Comparison of ENCODE assay signal across 19 mouse cellular contexts in the genomic region with DNA sequence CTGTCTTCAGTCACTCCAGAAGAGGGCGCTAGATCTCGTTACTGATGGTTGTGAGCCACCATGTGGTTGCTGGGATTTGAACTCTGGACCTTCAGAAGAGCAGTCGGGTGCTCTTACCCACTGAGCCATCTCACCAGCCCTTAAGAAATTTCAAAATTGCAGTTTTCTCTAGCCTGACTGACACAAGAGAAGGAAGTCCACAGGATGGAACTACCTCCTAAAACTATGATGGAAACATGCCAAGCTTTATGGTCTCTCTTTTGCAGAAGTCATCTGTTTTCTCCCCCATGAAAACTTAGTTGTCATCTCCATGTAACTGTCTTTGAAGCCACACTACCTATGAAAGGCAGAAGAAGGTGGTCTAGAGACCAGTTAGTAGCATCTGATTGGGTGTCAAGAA.
DNase-seq lines count a peak whose midpoint lies in the region; ATAC-seq and TF ChIP-seq lines count a peak whose summit lies in the region.
"Had no signal": no experiment of that assay in that cellular context is flagged by ENCODE, and none has a peak within 500 bp of the region (broad histone marks: within the 10 kb centered on the region; RNA-seq: fewer than 3 reads in every experiment).

No protein-coding gene starts in this region.

- H3K27ac ChIP-seq in MEL (ENCODE audit: control insufficient read depth, low read depth, low read length): no peak overlapping the region
- H3K27ac ChIP-seq in forebrain, embryonic 16.5 days (ENCODE audit: low read length): no peak overlapping the region

- H3K27me3 ChIP-seq in MEL (ENCODE audit: control insufficient read depth in 1 of 2, insufficient read depth in 2 of 2, low read length in 2 of 2): no peaks in the 10 kb centered on the region
- H3K27me3 ChIP-seq in forebrain, embryonic 16.5 days (replicated peaks; ENCODE audit: control insufficient read depth, insufficient read depth, low read length): no peaks in the 10 kb centered on the region
- H3K27me3 ChIP-seq: CH12.LX, Patski had no signal

- 74% methylated on average over 3 of the region's 3 CpGs for WGBS in forebrain, embryonic 16.5 days

- TF ChIP-seq RAD21 in MEL (IDR thresholded peaks at IDR 0.05; ENCODE audit: low read depth, low read length): no peak

- no peak for TF ChIP-seq CTCF in MEL (IDR thresholded peaks at IDR 0.05 in 2 of 3, conservative IDR thresholded peaks at IDR 0.05 in 1 of 3; ENCODE audit: control insufficient read depth in 1 of 3, insufficient read depth in 1 of 3, low read depth in 2 of 3, low read length in 3 of 3, poor library complexity in 1 of 3, severe bottlenecking in 1 of 3)

- no peaks in the 10 kb centered on the region for H3K9me3 ChIP-seq in MEL (replicated peaks; ENCODE audit: insufficient read depth, low read length)
- no peaks in the 10 kb centered on the region for H3K9me3 ChIP-seq in forebrain, embryonic 16.5 days (ENCODE audit: control insufficient read depth, low read length)
- H3K9me3 ChIP-seq: G1E had no signal

- TF ChIP-seq POLR2A in MEL (IDR thresholded peaks at IDR 0.05; ENCODE audit: control insufficient read depth in 1 of 2, insufficient read depth in 1 of 2, low read depth in 1 of 2, low read length in 2 of 2, poor library complexity in 1 of 2): no peak

- no peak for TF ChIP-seq EP300 in MEL (IDR thresholded peaks at IDR 0.05; ENCODE audit: low read depth in 1 of 2, low read length in 2 of 2)

- peaks cover 0 to 20% of the 10 kb centered on the region in 2 experiments; a peak in 2 of 4 replicates for H3K36me3 ChIP-seq in MEL (ENCODE audit: control insufficient read depth in 1 of 2, insufficient read depth in 2 of 2, low read length in 2 of 2)
- H3K36me3 ChIP-seq in forebrain, embryonic 16.5 days (ENCODE audit: control insufficient read depth, insufficient read depth): no peaks in the 10 kb centered on the region
- H3K36me3 ChIP-seq: G1E had no signal

- no peak for ATAC-seq in forebrain, embryonic 16.5 days
- ATAC-seq: activated CD4-positive, CD25-positive, alpha-beta regulatory T cell, adult 4 months; CD4-positive, CD25-positive, alpha-beta regulatory T cell, adult 4 months; Patski had no signal

- no peak overlapping the region for H3K9ac ChIP-seq in MEL (ENCODE audit: control insufficient read depth, low read depth, low read length, poor library complexity, severe bottlenecking)
- H3K9ac ChIP-seq in forebrain, embryonic 16.5 days (replicated peaks; ENCODE audit: low read depth, low read length): no peak overlapping the region

- H3K79me2 ChIP-seq in MEL (ENCODE audit: control insufficient read depth, insufficient read depth, low read length, poor library complexity): no peaks in the 10 kb centered on the region

- DNase-seq in MEL (ENCODE audit: low read depth, low spot score): peak; percentile 76
- DNase-seq: adrenal gland, adult 2 months; adrenal gland, adult 8-10 months; adrenal gland, postnatal 10 days; adrenal gland, postnatal 14 days; adrenal gland, postnatal 25 days; adrenal gland, postnatal 36 days; B cell, adult 2 months; cerebellum, adult 11 months; cerebellum, adult 11-12 months; cerebellum, adult 18-20 months; cerebellum, adult 2 months; cerebellum, adult 8-10 months had no signal

- H3K4me1 ChIP-seq in MEL (ENCODE audit: control insufficient read depth in 1 of 2, insufficient read depth in 2 of 2, low read length in 2 of 2): peaks cover 5 to 10% of the 10 kb centered on the region in 2 experiments
- no peaks in the 10 kb centered on the region for H3K4me1 ChIP-seq in forebrain, embryonic 16.5 days (replicated peaks; ENCODE audit: control insufficient read depth, insufficient read depth, low read length)

- H3K4me3 ChIP-seq in MEL (ENCODE audit: control insufficient read depth in 1 of 2, insufficient read depth in 1 of 2, low read depth in 2 of 2, low read length in 2 of 2): no peak overlapping the region
- H3K4me3 ChIP-seq in forebrain, embryonic 16.5 days (replicated peaks; ENCODE audit: low read length): no peak overlapping the region

- H3K4me2 ChIP-seq in forebrain, embryonic 16.5 days (ENCODE audit: low read length): no peak overlapping the region

TF ChIP-seq in MEL, 35 proteins besides CTCF, POLR2A, EP300 and RAD21:
- TF ChIP-seq NRF1 (IDR thresholded peaks at IDR 0.05; ENCODE audit: insufficient read depth, low read depth, low read length, poor library complexity, severe bottlenecking) (no peak), TBP (IDR thresholded peaks at IDR 0.05; ENCODE audit: low read depth, low read length) (peak; percentile 96)
TF ChIP-seq in MEL: peak in this region for 1.
